Mouse (Mus musculus) thymus, adult 2 months (tissue): Measurements from ENCODE around the gene Rpgrip1.

Experiments used
- CTCF ChIP-seq: fragments of 200-500 bp; IDR thresholded peaks from 2 replicates; pipeline ENCODE4 v1.5.1; 2012; ENCODE audit warnings: mild to moderate bottlenecking, control low read depth, low read length, moderate library complexity, borderline replicate concordance; ENCODE audit not compliant: control insufficient read depth, poor library complexity, insufficient read depth; ENCODE audit errors: extremely low read depth
- POLR2A ChIP-seq: fragments of 200-500 bp; IDR thresholded peaks from 2 replicates; pipeline ENCODE4 v1.6.1; 2012; ENCODE audit warnings: mild to moderate bottlenecking, low read length, control low read depth, moderate library complexity; ENCODE audit not compliant: control insufficient read depth, poor library complexity, insufficient read depth; ENCODE audit errors: extremely low read depth

- TF ChIP-seq CTCF (no peak), POLR2A (no peak)
Observed at GRCm38 (mm10) chr14:52060800-52061199, 49.7 kb upstream of the Rpgrip1 start.
